Mouse (Mus musculus) stomach, embryonic 16.5 days (tissue): ENCODE measurements around the gene Cyp4f16. TPM values are rescaled to one million over a fixed set of nuclear protein-coding genes. Genes with fewer than 3 reads are reported as not detected.
A peak's percentile ranks its signal among the peaks of the same experiment; 100 is the strongest.
"Not testable (repeated sequence)": the region's sequence is repeated elsewhere in the genome, so short reads cannot be mapped to it uniquely, and the experiment has no call there.

Experiments used
- ATAC-seq: fragments of 200-750 bp; cut with Nextera tagmentation; 2 replicates; pipeline ENCODE4 v1.8.0; 2017; ENCODE audit warnings: moderate number of reproducible peaks, moderate TSS enrichment; ENCODE audit not compliant: insufficient read depth, low FRiP score
- H3K27ac ChIP-seq: fragments of 300-500 bp; sonication (generic); 2 replicates; pipeline ENCODE4 v1.5.1; 2014; ENCODE audit warnings: low read length
- H3K27me3 ChIP-seq: fragments of 300-500 bp; sonication (generic); 2 replicates; pipeline ENCODE4 v1.6.1; 2014; ENCODE audit warnings: low read length, control low read depth, mixed read lengths; ENCODE audit not compliant: control insufficient read depth, insufficient read depth
- H3K36me3 ChIP-seq: fragments of 300-500 bp; sonication (generic); 2 replicates; pipeline ENCODE4 v1.6.1; 2014; ENCODE audit warnings: low read length; ENCODE audit not compliant: control insufficient read depth, insufficient read depth
- H3K4me1 ChIP-seq: fragments of 300-500 bp; sonication (generic); 2 replicates; pipeline ENCODE4 v1.6.1; 2014; ENCODE audit warnings: low read length, control low read depth, mixed read lengths; ENCODE audit not compliant: control insufficient read depth, insufficient read depth
- H3K4me2 ChIP-seq: fragments of 300-500 bp; sonication (generic); 2 replicates; pipeline ENCODE4 v1.6.1; 2014; ENCODE audit warnings: low read depth, low read length, mixed read lengths
- H3K4me3 ChIP-seq: fragments of 300-500 bp; sonication (generic); replicated peaks from 2 replicates; pipeline ENCODE4 v1.5.1; 2014; ENCODE audit warnings: mild to moderate bottlenecking, low read length
- H3K9ac ChIP-seq: fragments of 300-500 bp; sonication (generic); 2 replicates; pipeline ENCODE4 v1.6.1; 2014; ENCODE audit warnings: low read length
- H3K9me3 ChIP-seq: fragments of 300-500 bp; sonication (generic); replicated peaks from 2 replicates; pipeline ENCODE4 v1.6.1; 2016; ENCODE audit warnings: low read length, control low read depth; ENCODE audit not compliant: control insufficient read depth
- WGBS: fragments of 180-500 bp; shearing (Covaris S2); extraction: QIAGEN DNeasy Blood & Tissue Kit; methylation state at CpG from one replicate; pipeline ENCODE4 v1.1.7; 2014; 5-methylcytosine and 5-hydroxymethylcytosine counted together
- polyA plus RNA-seq: library from polyadenylated mRNA; unstranded; fragments of >200 nt; fragmentation: Nextera tagmentation; extraction: Ambion mirVana; gene quantifications from 2 replicates; pipeline ENCODE4 v1.2.1, GENCODE M21; 2015

The Cyp4f16 gene
- polyA plus RNA-seq, 1 experiment from 2014 or later = 28.7 TPM

DNA sequence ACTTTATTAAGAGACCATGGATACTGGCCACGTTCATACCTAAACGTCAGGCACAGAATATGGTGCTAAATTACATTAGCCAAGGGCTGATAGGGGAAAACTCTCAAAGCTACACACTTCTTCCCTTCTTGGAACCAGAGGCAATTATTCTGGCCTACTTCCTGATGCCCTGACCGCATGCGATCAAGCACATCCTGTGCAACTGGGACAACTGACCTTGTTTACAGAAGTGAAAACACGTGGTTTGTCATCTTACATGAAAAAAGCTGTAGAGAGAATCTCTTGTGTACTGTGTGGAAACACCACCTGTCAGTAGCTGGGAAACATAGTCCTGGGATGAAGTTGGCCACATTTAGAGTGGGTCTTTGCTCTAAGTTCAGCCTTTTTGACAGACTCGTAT is 2.3 kb upstream of the Cyp4f16 start:
- no peak overlapping the region for H3K27ac ChIP-seq

DNA sequence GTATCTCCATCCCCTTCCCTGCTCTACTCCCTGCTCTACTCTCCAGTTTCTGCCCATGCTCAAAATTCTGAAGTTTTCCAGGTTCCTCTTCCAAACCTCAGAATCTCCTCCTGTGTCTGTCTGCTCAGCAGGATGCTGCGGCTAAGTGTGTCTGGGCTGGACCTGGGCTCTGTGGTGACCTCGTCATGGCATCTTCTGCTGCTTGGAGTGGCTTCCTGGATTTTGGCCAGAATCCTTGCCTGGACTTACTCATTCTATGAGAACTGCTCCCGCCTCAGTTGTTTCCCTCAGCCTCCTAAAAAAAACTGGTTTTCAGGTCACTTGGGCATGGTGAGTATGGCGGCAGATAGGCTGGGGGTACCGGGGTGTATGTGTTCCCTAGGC is 501 bp downstream of the Cyp4f16 start:
- peak overlapping the region; percentile 75 for H3K4me2 ChIP-seq
- H3K27ac ChIP-seq = no peak overlapping the region
- peak; percentile 19; the same call in 1 of the 2 replicates for ATAC-seq
- peaks cover 6% of the 10 kb centered on the region for H3K4me1 ChIP-seq
- no peaks in the 10 kb centered on the region for H3K36me3 ChIP-seq
- H3K9ac ChIP-seq = peak overlapping the region; percentile 77
- peak overlapping the region; percentile 63 for H3K4me3 ChIP-seq
- WGBS = 55% methylated on average over 5 of the region's 5 CpGs
- H3K9me3 ChIP-seq = no peaks in the 10 kb centered on the region
- no peaks in the 10 kb centered on the region for H3K27me3 ChIP-seq

More for the DNA sequence above, 2.3 kb upstream of the Cyp4f16 start:
- Histone ChIP-seq H3K9ac (no peak overlapping the region), H3K4me3 (no peak overlapping the region), H3K36me3 (no peaks in the 10 kb centered on the region), H3K9me3 (no peaks in the 10 kb centered on the region), H3K27me3 (no peaks in the 10 kb centered on the region), H3K4me2 (no peak overlapping the region), H3K4me1 (peaks cover 6% of the 10 kb centered on the region)
- WGBS = 81% methylated on average over 6 of the region's 6 CpGs
- no peak for ATAC-seq

DNA sequence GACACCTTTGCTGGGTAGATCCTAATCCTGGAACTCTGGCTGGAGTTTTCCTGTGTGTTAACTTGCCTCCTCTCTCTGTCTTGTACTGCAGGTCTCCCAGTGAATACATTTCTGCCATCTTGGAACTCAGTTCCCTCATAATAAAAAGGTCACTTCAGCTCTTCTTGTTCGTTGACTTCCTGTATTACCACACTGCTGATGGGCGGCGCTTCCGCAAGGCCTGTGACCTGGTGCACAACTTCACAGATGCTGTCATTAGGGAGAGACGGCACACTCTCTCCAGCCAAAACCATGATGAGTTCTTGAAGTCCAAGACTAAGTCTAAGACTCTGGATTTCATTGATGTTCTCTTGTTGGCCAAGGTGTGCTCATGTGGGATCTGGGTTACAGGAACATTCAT is 8.4 kb downstream of the Cyp4f16 start:
- H3K27me3 ChIP-seq, H3K4me1 ChIP-seq, H3K9ac ChIP-seq, H3K9me3 ChIP-seq, H3K27ac ChIP-seq, H3K4me2 ChIP-seq, H3K4me3 ChIP-seq, ATAC-seq, H3K36me3 ChIP-seq: not testable (repeated sequence)
- WGBS = 88% methylated on average over 5 of the region's 5 CpGs

DNA sequence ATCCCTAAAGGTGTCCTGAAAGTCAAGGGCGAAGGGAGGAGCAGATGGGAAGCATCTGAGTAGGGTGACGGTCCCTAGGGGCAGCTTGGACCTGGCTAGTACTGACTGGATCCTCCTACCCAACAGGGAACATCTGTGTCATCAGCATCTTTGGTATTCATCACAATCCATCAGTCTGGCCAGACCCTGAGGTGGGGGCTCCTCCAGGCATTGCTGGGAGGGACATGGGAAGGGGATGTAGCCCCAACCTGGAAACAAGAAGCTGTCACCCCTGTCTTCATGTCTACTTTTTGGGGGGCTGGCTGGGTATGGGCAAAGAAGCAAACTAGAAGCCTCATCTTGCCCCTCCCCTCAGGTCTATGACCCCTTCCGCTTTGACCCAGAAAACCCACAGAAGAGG is 14.0 kb downstream of the Cyp4f16 start:
- not testable (repeated sequence) for H3K4me1 ChIP-seq, H3K36me3 ChIP-seq, H3K9me3 ChIP-seq, H3K27me3 ChIP-seq, H3K27ac ChIP-seq
- WGBS = 90% methylated on average over 3 of the region's 3 CpGs
- Histone ChIP-seq H3K4me3 (peak overlapping the region; percentile 24; the same call in 1 of the 2 replicates), H3K4me2 (peak overlapping the region; percentile 39), H3K9ac (0 out of 2 replicates have a peak overlapping the region, but pooled peaks have one; percentile 46)
- peak; percentile 25; the same call in 1 of the 2 replicates for ATAC-seq

DNA sequence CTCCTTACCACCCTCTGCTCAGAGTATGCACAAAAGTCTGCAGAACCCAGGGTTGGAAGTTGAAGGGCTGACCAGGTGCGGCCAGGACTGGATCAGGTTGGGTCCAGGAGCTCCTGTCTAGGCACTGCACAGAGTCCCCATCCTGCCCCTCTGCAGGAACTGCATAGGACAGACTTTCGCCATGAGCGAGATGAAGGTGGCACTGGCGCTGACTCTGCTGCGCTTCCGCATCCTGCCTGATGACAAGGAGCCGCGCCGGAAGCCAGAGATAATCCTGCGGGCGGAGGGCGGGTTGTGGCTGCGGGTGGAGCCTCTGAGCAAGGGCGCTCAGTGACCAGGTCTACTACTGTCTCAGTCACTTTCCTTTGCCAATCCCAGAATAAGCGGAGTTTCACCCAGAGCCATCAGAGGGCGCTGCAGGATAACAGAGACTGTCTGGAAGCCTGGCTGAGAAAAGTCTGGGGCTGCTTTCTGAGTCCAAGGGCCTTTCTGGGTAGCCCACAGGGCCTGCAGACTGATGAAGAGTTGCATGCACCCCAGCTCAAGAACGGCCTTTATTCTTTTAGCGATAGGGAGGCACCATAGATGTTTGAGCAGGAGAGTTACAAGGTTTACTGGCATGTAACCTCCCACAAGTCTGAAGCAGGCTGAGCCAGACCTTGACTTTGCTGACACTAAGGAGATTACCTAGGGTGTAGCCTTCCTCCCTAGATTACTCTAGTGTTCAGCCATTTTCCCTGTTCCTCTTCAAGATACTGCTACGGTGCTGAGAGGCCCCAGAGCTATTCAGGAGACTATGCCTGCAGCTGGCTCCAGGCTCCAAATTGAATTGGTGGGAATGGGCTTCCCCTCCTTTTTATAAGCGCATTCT is 14.8 kb downstream of the Cyp4f16 start:
- Histone ChIP-seq H3K4me3 (peak overlapping the region; percentile 24), H3K4me2 (peak overlapping the region; percentile 39), H3K9ac (peak overlapping the region; percentile 46; the same call in 1 of the 2 replicates), H3K4me1 (no peaks in the 10 kb centered on the region), H3K36me3 (no peaks in the 10 kb centered on the region), H3K27ac (no peak overlapping the region), H3K9me3 (no peaks in the 10 kb centered on the region), H3K27me3 (no peaks in the 10 kb centered on the region)
- peak; percentile 90 for ATAC-seq
- WGBS = 15% methylated on average over 20 of the region's 20 CpGs

DNA sequence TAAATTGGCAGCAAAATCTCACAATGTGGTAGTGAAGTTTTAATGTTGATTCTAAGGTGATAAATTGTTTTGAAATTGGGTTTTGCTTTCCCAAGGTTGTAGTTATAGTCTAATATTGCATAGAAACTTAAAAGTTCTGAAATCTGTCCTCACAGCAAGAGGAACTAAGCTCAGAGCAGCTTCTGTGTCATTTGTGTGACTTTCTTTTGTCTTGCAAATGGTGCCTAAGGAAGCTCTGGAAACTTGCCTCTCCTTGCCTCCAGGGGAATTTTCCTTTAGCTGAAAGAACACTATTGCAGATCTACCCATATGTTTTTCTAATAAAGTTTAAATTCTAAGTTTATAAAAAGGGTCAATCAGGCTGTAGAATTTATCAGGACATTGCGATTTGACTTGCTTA is 16.7 kb downstream of the Cyp4f16 start:
- H3K9me3 ChIP-seq, ATAC-seq, H3K27me3 ChIP-seq, H3K4me1 ChIP-seq, H3K36me3 ChIP-seq, H3K9ac ChIP-seq, H3K4me2 ChIP-seq, H3K27ac ChIP-seq, H3K4me3 ChIP-seq: not testable (repeated sequence)
- 41% methylated on average over 1 of the region's 1 CpGs for WGBS

DNA sequence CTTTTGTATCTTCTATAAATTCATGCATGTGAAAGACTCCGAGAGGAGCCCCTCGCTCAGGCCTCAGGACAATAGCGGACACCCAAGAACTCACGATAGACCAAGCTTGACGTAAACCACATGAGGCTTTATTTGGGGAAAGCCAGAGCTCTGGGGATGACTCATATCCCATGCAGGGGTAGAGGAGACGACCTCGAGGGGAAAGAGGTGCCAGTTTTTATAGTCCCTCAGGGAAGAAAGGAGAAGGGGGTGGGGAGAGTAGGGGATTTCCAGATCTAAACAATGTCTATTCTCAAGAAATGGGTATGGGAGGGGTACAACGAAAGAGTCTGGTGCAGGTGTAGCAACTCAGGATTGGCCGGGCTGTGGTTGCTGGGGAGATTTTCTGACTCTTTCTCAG is 18.0 kb downstream of the Cyp4f16 start:
- not testable (repeated sequence) for H3K4me3 ChIP-seq, H3K4me1 ChIP-seq, H3K4me2 ChIP-seq, H3K27me3 ChIP-seq, ATAC-seq, H3K9ac ChIP-seq, H3K36me3 ChIP-seq, H3K9me3 ChIP-seq, H3K27ac ChIP-seq
- 64% methylated on average over 9 of the region's 9 CpGs for WGBS

DNA sequence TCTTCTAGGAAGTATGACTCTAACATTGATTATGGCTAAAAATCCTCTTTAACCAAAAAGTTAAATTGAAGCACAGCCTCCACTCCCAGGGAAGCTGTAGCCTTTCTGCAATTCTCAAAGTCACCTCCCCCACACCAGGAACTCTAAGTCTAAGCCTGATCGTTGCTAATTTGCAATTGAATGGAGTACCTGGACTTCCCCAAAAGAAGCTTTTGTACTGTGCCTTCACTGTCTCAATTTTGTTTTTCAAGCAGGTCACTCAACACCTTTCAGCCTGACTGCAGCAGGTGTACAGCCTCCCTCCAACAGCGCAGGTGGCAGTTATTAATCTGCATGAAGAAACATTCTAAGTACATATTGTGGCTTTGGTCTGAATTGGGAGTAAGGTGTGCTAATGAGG is 26.9 kb downstream of the Cyp4f16 start:
- not testable (repeated sequence) for H3K27ac ChIP-seq, H3K36me3 ChIP-seq, H3K4me2 ChIP-seq, H3K4me1 ChIP-seq, ATAC-seq, H3K4me3 ChIP-seq, H3K27me3 ChIP-seq, H3K9ac ChIP-seq, H3K9me3 ChIP-seq
- 75% methylated on average over 2 of the region's 2 CpGs for WGBS

DNA sequence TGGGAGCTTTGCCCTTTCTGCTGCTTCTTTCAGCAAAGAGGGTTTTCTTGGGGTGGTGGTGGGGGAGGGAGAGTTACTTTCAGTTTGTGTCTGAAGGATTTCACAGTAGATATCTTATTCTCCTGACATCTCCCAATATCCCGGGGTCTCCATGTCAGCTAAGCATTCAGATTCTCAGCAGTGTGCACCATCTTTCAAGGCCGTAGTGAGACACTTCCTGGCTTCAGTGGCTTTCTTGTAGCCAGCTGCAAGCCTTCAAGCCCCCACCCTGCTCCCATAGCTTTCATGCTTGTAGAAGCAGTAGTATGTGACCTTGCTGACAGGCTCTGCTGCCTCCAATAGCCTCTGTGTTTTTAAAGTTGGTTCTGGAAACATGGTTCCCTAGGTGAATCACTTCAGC is 36.9 kb downstream of the Cyp4f16 start:
- not testable (repeated sequence) for H3K27ac ChIP-seq, H3K4me2 ChIP-seq, H3K9ac ChIP-seq, H3K9me3 ChIP-seq, H3K4me1 ChIP-seq, ATAC-seq, H3K36me3 ChIP-seq, H3K4me3 ChIP-seq, H3K27me3 ChIP-seq
- 48% methylated on average over 2 of the region's 2 CpGs for WGBS
